Mouse (Mus musculus): ENCODE results near the gene St6gal1.

DNA sequence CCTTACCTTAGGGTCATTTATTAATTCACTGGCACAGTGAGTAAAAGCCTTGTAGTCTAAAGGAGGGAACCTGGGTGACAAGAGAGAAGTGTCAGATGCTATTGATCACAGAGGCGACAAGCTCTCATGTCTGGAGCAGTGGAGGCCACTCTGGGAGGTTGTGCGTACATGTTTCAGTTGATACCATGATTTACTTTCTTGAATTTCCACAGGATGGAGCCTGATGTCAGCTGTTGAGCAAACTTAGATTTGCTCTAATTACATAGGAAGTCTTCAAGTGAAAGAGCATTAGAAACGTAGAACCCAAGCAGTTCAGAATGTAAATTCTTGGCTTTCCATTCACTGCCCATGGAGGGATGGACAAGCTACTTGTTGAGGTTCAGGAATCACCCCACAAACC lies 5.4 kb downstream of the St6gal1 start:
- no peak for TF ChIP-seq TAL1 (IDR thresholded peaks at IDR 0.05; ENCODE audit: low read length)
- TF ChIP-seq GATA1 (IDR thresholded peaks at IDR 0.05; ENCODE audit: low read length), result no peak

Data from erythroblast, embryonic 14.5 days (primary cell).